Mouse (Mus musculus) cerebellum, adult 11 months (tissue): Measurements from ENCODE around the gene Ankrd40.

ENCODE experiments used
- DNase-seq: peaks from one replicate; pipeline ENCODE4 v3.0.0; 2022

The Ankrd40 gene

GRCm38 (mm10) chr11:94324618-94325017, 3.2 kb upstream of the Ankrd40 start:
- no peak for DNase-seq

GRCm38 (mm10) chr11:94326961-94327411, 815 bp upstream of the Ankrd40 start:
- DNase-seq, result peak; percentile 64

- no peak for DNase-seq
Observed at GRCm38 (mm10) chr11:94328644-94329025, 834 bp downstream of the Ankrd40 start.

- DNase-seq, result peak; percentile 59
Observed at GRCm38 (mm10) chr11:94329270-94329891, 1.6 kb downstream of the Ankrd40 start.

- DNase-seq, result no peak
Observed at GRCm38 (mm10) chr11:94330211-94330610, 2.4 kb downstream of the Ankrd40 start.

GRCm38 (mm10) chr11:94332726-94333125, 4.9 kb downstream of the Ankrd40 start:
- no peak for DNase-seq

- DNase-seq, result no peak
Observed at GRCm38 (mm10) chr11:94334386-94334968, 6.7 kb downstream of the Ankrd40 start.

- DNase-seq, result no peak
Observed at GRCm38 (mm10) chr11:94336551-94336950, 8.8 kb downstream of the Ankrd40 start.

GRCm38 (mm10) chr11:94338347-94338746, 10.5 kb downstream of the Ankrd40 start:
- DNase-seq, result no peak

- peak; percentile 56 for DNase-seq
Observed at GRCm38 (mm10) chr11:94339732-94340585, 12.2 kb downstream of the Ankrd40 start.

GRCm38 (mm10) chr11:94340948-94341933, 13.4 kb downstream of the Ankrd40 start:
- no peak for DNase-seq

GRCm38 (mm10) chr11:94342114-94342905, 14.5 kb downstream of the Ankrd40 start:
- no peak for DNase-seq

GRCm38 (mm10) chr11:94343955-94344358, 16.2 kb downstream of the Ankrd40 start:
- DNase-seq, result no peak

GRCm38 (mm10) chr11:94344470-94344869, 16.7 kb downstream of the Ankrd40 start:
- DNase-seq, result no peak

GRCm38 (mm10) chr11:94345926-94346325, 18.1 kb downstream of the Ankrd40 start:
- DNase-seq, result no peak

GRCm38 (mm10) chr11:94346611-94347010, 18.8 kb downstream of the Ankrd40 start:
- DNase-seq, result no peak

GRCm38 (mm10) chr11:94347063-94347575, 19.3 kb downstream of the Ankrd40 start:
- DNase-seq, result no peak

GRCm38 (mm10) chr11:94349839-94350238, 22.0 kb downstream of the Ankrd40 start:
- no peak for DNase-seq

- DNase-seq, result no peak
Observed at GRCm38 (mm10) chr11:94350337-94350736, 22.5 kb downstream of the Ankrd40 start.

GRCm38 (mm10) chr11:94351094-94351493, 23.3 kb downstream of the Ankrd40 start:
- no peak for DNase-seq

- no peak for DNase-seq
Observed at GRCm38 (mm10) chr11:94355521-94356217, 27.9 kb downstream of the Ankrd40 start.
